Mouse (Mus musculus) c-Kit-positive CD71-negative TER-119-negative erythroid progenitor cells, embryonic 14.5 days (primary cell): ENCODE data around the gene Mtmr12.

ENCODE experiments used
- DNase-seq: peaks from one replicate; pipeline ENCODE4 v3.0.0-alpha.2; 2013; ENCODE audit warnings: low read depth

The Mtmr12 gene

DNA sequence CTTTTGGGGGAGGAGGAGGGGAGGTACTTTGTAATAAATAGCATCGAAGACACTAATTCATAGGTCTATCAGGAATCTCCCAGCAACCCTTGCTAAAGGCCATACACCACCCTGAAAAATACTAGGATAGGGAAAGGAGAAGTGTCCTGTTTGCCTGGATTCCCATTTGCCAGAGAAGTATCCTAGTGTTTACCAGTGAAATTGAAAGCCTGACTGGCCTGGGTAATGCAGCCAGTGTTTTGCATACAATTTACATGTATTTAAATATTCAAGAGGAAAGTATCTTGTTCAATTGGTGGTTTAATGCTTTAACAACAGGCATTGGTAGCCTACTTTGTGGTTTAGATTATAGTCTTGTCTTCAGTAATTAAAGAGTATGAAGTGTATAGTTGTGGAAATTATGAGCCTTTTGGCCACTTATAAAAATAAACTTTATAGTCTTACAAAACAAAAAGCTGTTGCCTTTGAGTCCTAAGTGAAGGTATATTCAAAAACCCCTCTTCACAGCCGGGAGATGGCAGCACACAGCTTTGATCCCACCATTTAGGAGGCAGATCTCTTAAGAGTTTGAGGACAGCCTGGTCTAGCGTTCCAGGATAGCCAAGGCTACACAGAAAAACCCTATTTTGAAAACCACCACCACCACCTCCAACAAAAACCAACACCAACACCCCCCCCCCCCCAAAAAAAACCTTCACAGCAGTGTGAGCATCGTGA lies 69.4 kb downstream of the Mtmr12 start:
- no peak for DNase-seq

DNA sequence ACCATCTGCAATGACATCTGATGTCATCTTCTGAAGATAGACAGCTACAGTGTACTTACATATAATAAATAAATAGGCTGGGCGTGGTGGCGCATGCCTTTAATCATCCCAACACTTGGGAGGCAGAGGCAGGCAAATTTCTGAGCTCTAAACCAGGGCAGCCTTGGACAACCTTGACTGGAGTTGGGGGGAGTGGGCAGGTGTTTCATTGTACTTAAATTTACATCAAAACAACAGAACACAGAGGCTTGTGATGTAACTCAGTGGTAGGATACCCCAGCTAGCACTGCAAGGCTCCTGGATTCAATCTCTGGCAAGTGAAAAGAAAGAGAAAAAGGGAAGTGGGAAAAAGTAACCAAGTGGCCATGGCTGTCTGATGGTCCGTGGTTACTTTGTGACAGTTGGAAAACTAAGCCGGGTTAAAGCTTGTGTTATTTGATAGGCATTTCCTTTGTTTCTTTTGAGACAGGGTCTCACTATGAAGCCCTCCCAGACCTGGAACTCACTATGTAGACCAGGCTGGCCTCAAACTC lies 70.3 kb downstream of the Mtmr12 start:
- DNase-seq: no peak

DNA sequence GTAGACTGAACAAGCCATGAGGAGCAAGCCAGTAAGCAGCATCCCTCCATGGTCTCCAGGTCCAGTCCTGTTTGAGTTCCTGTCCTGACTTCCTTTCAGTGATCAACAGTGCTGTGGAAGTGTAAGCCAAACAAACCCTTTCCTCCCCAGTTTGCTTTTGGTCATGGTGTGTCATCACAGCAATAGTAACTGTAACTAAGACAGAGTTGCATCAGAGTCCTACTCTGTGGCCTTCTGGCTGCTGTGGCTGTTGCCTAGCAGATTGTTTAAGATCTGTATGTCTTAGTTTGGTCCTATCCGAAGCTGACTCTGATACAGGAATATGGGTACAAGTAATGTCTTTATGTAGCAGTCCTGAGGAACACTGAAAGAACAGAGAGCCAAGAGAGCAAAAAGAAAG lies 75.0 kb downstream of the Mtmr12 start:
- no peak for DNase-seq

- no peak for DNase-seq
Observed at GRCm38 (mm10) chr15:12284794-12285534, 80.1 kb downstream of the Mtmr12 start.

- no peak for DNase-seq
Observed at GRCm38 (mm10) chr15:12285535-12285809, 80.6 kb downstream of the Mtmr12 start.

DNA sequence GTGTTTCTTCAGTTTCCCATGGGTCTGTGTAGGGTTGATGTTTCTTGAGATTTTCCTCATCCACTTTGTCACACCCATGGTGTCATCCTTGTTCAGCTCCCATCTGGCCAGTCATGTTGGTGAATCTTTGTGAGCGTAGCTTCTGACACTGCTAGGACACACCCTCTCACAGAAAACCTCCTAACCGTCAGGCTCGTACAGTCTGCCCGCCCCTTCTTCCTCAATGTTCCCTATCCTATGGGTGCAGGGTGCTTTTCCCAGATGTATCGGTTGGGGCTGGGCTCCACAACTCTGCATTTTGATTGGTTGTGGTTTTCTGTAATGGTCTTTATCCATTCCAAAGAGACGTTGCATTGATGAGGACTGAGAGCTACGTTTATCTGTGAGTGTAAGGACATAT lies 85.5 kb downstream of the Mtmr12 start:
- no peak for DNase-seq

- DNase-seq: no peak
Observed at GRCm38 (mm10) chr15:12291757-12292156, 86.9 kb downstream of the Mtmr12 start.

DNA sequence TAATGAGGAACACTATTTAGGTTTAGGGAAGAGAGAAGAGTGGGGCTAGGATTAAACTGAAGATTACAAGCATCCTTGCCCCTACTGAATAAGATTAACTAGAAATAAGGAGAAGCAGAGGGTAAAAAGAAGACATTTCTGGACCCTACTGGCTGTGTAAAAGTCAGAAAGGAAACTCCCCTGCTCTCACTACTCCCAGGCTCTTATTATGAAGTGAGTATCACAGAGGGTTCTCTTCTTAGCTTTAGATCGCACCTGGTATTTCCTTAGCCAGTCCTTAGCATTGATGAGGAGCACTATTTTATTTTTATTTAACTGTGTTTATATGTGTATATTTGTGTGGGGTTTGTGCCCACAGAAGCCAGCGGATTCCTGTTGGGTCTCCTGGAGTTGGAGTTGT lies 91.4 kb downstream of the Mtmr12 start:
- no peak for DNase-seq

DNA sequence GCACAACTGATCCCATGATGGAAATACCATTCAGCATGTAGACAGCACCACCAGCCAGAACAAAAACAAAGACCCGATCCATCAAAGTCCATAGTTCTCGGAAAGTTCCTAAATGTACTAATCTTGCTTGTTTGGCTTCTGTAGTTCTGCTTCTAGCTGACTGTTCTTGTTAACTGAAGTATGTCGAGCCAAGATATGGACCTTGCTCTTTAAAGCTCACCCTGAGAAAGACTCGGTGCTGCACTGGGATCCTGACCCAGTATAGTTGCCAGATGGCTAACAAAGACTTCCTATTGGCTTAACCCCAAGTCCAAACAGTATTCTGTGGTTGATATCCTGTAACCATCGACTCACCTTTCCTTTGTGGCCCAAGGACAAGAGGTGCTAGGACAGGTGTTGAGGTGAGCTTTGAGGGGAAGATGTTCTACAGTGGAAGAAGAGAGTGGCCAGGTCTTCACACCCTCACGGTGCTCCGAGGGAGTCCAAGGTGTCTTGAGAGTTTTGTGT lies 93.5 kb downstream of the Mtmr12 start:
- DNase-seq: no peak

GRCm38 (mm10) chr15:12301771-12302170 lies 96.9 kb downstream of the Mtmr12 start:
- no peak for DNase-seq

DNA sequence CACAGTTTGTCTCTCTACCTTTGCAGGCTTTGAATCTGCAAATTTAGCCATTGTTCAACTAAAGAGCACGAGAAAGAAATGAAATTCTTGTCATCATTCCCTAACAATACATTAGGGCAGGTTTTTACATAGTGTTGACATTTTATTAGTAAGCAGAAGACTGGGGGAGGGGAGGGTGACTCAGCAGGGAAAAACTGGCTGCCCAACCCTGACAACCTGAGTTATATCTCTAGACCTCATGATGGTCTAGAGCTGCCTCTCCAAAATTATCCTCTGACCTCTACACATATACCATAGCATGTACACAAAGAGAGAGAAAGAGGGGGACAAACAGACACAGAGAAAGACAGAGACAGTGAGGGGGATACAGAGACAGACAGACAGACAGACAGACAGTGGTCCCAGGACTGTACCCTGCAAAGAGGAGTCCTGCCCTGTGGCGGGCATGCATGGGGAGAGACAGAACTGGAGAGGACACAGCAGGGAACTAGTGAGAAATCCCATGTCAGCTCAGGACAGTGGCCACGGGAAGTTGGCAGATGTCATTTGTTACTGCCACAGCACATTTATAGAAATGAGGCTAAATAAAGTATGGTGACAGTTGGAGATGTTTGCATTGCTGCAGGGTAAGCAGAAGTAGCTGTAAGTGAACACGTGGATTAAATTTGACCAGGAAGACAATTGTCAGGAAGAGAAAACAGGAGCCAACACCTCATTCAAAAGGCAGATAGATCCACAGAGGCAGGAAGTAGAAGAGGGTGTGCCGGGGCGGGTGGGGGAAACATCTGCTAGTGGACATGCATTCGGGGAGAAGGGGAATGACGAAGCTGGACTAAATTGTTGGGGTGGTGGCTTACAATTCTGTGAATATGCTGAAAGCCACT lies 101.6 kb downstream of the Mtmr12 start:
- DNase-seq: no peak

DNA sequence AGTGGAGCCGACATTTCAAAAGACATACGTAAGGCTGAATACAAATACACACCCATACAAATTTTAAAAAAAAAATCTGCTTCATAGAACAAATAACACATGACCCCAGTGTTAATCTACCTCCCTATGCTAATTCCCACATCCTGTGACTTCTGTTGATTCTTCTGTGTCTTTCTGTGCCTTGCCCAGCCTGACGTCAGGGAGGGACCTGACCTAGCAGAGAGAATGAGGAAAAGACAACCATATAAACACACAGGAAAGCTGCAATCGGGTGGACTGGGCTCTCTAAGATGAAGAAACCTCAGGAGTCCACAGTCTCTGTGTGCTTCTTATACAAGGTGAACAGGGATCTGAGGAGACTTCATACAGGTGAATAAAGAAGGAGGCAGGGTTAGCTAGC lies 102.3 kb downstream of the Mtmr12 start:
- no peak for DNase-seq

DNA sequence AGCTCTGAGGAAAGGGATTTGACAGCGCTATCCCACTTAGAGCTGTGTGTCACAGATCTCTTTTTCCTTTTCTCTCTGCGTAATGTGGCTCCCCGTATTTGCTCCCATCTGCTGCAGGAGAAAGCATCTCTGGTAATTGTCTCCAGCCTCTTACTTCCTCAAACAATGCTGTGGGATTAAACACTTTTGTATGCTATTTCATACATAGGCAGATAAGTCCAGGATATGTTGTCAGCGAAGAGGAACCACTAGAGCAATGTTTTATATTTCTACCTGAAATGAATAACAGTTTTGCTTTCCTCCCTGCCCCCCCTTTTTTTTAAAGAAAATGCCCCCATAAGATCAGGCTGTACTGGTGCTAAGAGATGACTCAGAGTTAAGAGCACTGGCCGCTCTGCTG lies 103.7 kb downstream of the Mtmr12 start:
- DNase-seq: no peak

- no peak for DNase-seq
Observed at GRCm38 (mm10) chr15:12310676-12311075, 105.8 kb downstream of the Mtmr12 start.

DNA sequence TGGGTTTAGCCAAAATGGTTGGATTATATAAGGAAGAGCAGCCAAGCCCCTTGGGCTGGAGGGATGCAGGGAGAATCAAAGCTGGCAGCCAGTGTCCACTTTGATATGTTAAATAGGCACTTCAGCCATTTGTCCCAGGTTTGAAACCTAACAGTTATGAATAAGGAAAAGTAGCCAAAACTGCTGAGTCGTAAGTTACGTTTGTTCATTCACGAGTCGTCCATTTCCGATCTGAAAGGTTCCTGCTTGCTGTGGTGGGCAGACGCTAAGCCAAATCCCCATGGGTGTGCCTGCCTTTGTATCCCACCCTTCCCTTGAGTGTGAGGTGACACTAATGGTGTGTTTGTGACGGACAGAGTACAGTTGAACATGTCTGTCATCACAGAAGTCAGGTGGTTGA lies 106.6 kb downstream of the Mtmr12 start:
- DNase-seq: no peak

DNA sequence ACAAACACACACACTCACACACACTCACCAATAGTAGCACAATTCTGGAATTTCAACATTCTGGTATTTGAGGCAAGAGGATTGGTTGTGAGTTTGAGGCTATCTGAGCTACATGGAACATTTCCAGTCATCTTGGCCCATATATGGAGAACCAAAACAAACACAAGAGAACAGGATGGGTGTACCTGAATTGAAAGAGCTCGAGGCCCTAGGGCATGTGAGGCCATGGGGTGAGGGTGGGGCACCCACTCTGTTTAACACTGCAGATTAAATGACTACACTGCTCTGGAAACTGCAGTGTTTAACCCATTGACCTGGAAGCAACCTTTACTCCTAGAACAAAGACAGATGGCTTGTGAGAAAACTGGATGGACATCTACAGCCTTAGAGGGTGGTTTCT lies 108.4 kb downstream of the Mtmr12 start:
- no peak for DNase-seq

DNA sequence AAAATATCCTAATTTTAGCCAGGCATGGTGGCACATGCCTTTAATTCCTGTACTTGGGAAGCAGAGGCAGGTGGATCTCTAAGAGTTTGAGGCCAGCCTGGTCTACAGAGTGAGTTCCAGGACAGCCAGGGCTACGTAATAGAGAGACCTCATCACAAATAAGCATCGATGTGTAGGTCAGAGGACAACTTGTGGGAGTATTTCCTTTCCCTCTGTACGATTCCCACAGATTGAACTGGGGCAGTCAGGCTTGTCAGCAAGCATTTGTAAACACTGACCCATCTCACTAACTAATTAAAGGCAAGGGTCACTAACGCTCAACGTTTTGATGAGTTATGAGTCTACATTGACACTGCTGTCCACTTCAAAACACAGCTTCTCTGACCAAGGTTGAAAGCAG lies 109.8 kb downstream of the Mtmr12 start:
- DNase-seq: no peak

GRCm38 (mm10) chr15:12315996-12316395 lies 111.2 kb downstream of the Mtmr12 start:
- no peak for DNase-seq

DNA sequence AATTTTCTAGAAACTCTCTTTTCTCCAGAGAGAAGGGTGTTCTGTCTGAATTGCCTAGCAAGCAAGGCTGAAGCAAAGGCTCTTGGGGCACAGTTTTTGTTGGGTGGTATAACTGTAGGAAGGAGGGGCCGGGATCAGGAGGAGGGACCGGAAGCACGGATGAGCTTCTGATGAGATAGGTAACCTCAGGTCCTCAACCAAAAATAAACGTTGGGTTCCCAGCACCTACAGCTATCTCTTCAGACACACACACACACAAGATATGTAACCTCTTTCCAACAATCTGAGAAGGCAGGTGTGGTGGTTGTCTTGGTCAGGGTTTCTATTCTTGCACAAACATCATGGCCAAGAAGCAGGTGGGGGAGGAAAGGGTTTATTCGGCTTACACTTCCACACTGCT lies 112.5 kb downstream of the Mtmr12 start:
- no peak for DNase-seq

GRCm38 (mm10) chr15:12318451-12318850 lies 113.6 kb downstream of the Mtmr12 start:
- no peak for DNase-seq

- no peak for DNase-seq
Observed at GRCm38 (mm10) chr15:12319889-12320288, 115.1 kb downstream of the Mtmr12 start.

GRCm38 (mm10) chr15:12320441-12321090 lies 115.7 kb downstream of the Mtmr12 start:
- no peak for DNase-seq
